Mouse (Mus musculus) bone marrow, adult 2 months (tissue): ENCODE measurements around the gene Naa15.

Experiments used
- CTCF ChIP-seq: fragments of 200-500 bp; IDR thresholded peaks from 2 replicates; pipeline ENCODE4 v1.5.1; 2011; ENCODE audit warnings: low read length, control low read depth; ENCODE audit not compliant: control insufficient read depth, insufficient read depth
- POLR2A ChIP-seq: fragments of 200-500 bp; IDR thresholded peaks from 2 replicates; pipeline ENCODE4 v1.6.1; 2011; ENCODE audit warnings: low read depth, mild to moderate bottlenecking, control low read depth, low read length, borderline replicate concordance; ENCODE audit not compliant: control insufficient read depth

GRCm38 (mm10) chr3:51394881-51395280 lies 20.1 kb upstream of the Naa15 start:
- no peak for TF ChIP-seq POLR2A
- TF ChIP-seq CTCF = no peak
